Mouse (Mus musculus): ENCODE results near the gene Stk16.

DNA sequence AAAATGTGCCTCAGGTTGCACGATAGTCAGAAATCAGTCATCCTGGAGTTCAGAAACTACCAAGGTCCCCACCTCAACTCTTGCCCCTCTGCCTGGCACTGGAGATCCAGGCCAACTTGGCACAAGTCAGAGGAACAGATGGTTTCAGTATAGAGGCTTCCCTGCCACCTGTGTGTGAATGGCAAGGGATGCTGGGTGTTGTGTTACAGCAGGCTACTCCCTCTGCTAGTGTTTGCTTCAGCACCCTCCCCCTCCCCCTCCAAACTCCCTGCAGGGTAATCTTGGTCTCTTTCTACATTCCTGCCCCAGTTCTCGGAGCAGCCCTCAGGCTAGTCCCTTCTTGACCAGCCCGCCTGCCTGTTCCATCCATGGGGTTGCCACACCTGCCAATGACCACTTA is 39.9 kb downstream of the Stk16 start:
- TF ChIP-seq CTCF (IDR thresholded peaks at IDR 0.05) (no peak), EP300 (IDR thresholded peaks at IDR 0.05) (no peak)

Measured in lung, postnatal 0 days (tissue).